Mouse (Mus musculus): ENCODE results near the gene Lrrc28.
"Not testable (repeated sequence)": the region's sequence is repeated elsewhere in the genome, so short reads cannot be mapped to it uniquely, and the experiment has no call there.

Gene Lrrc28

GRCm38 (mm10) chr7:67528821-67529221 lies 116.2 kb downstream of the Lrrc28 start:
- DNase-seq (ENCODE audit: low read depth): no peak

GRCm38 (mm10) chr7:67528063-67528811 lies 116.8 kb downstream of the Lrrc28 start:
- no peak for DNase-seq (ENCODE audit: low read depth)

- no peak for DNase-seq (ENCODE audit: low read depth)
Observed at GRCm38 (mm10) chr7:67525886-67526580, 119.0 kb downstream of the Lrrc28 start.

- DNase-seq (ENCODE audit: low read depth): not testable (repeated sequence)
Observed at GRCm38 (mm10) chr7:67524069-67524468, 121.0 kb downstream of the Lrrc28 start.

- DNase-seq (ENCODE audit: low read depth): no peak
Observed at GRCm38 (mm10) chr7:67523400-67523799, 121.7 kb downstream of the Lrrc28 start.

GRCm38 (mm10) chr7:67521731-67522130 lies 123.3 kb downstream of the Lrrc28 start:
- not testable (repeated sequence) for DNase-seq (ENCODE audit: low read depth)

- DNase-seq (ENCODE audit: low read depth): peak; percentile 26
Observed at GRCm38 (mm10) chr7:67520959-67521358, 124.1 kb downstream of the Lrrc28 start.

- DNase-seq (ENCODE audit: low read depth): no peak
Observed at GRCm38 (mm10) chr7:67520001-67520400, 125.1 kb downstream of the Lrrc28 start.

GRCm38 (mm10) chr7:67515621-67516020 lies 129.4 kb downstream of the Lrrc28 start:
- no peak for DNase-seq (ENCODE audit: low read depth)

GRCm38 (mm10) chr7:67514893-67515292 lies 130.2 kb downstream of the Lrrc28 start:
- no peak for DNase-seq (ENCODE audit: low read depth)

- no peak for DNase-seq (ENCODE audit: low read depth)
Observed at GRCm38 (mm10) chr7:67514380-67514779, 130.7 kb downstream of the Lrrc28 start.

- DNase-seq (ENCODE audit: low read depth): no peak
Observed at GRCm38 (mm10) chr7:67513656-67514055, 131.4 kb downstream of the Lrrc28 start.

- no peak for DNase-seq (ENCODE audit: low read depth)
Observed at GRCm38 (mm10) chr7:67511606-67512005, 133.5 kb downstream of the Lrrc28 start.

GRCm38 (mm10) chr7:67503281-67504010 lies 141.6 kb downstream of the Lrrc28 start:
- DNase-seq (ENCODE audit: low read depth): no peak

- no peak for DNase-seq (ENCODE audit: low read depth)
Observed at GRCm38 (mm10) chr7:67502631-67503030, 142.4 kb downstream of the Lrrc28 start.

- DNase-seq (ENCODE audit: low read depth): no peak
Observed at GRCm38 (mm10) chr7:67500878-67501277, 144.2 kb downstream of the Lrrc28 start.

- DNase-seq (ENCODE audit: low read depth): no peak
Observed at GRCm38 (mm10) chr7:67500076-67500828, 144.8 kb downstream of the Lrrc28 start.

- DNase-seq (ENCODE audit: low read depth): no peak
Observed at GRCm38 (mm10) chr7:67499516-67499915, 145.6 kb downstream of the Lrrc28 start.

GRCm38 (mm10) chr7:67493795-67494687 lies 151.0 kb downstream of the Lrrc28 start:
- DNase-seq (ENCODE audit: low read depth): peak; percentile 27

- DNase-seq (ENCODE audit: low read depth): no peak
Observed at GRCm38 (mm10) chr7:67487889-67488411, 157.1 kb downstream of the Lrrc28 start.
